17 mouse cellular contexts compared by ENCODE assay signal in genomic region chr15:82794277-82794676, GRCm38 (mm10). TPM values are rescaled to one million over a fixed set of nuclear protein-coding genes. Genes with fewer than 3 reads are reported as not detected.
DNase-seq lines count a peak whose midpoint lies in the region; ATAC-seq and TF ChIP-seq lines count a peak whose summit lies in the region.
"Had no signal": no experiment of that assay in that cellular context is flagged by ENCODE, and none has a peak within 500 bp of the region (broad histone marks: within the 10 kb centered on the region; RNA-seq: fewer than 3 reads in every experiment).

TSS of gene Cyp2d26 (minus strand) at chr15:82794294.

- H3K4me1 ChIP-seq in liver, adult 2 months (ENCODE audit: control insufficient read depth, insufficient read depth, low read length) = peaks cover 35% of the 10 kb centered on the region
- no peaks in the 10 kb centered on the region for H3K4me1 ChIP-seq in liver, embryonic 11.5 days (replicated peaks; ENCODE audit: control insufficient read depth, insufficient read depth, low read length)
- H3K4me1 ChIP-seq in kidney, embryonic 15.5 days = no peaks in the 10 kb centered on the region
- H3K4me1 ChIP-seq in liver, embryonic 14.5 days (replicated peaks; ENCODE audit: control insufficient read depth in 2 of 2, insufficient read depth in 2 of 2, low read length in 1 of 2) = peaks cover 0 to 8% of the 10 kb centered on the region in 2 experiments; a peak in 2 of 4 replicates
- H3K4me1 ChIP-seq: heart, embryonic 10.5 days; midbrain, embryonic 15.5 days had no signal

- no peak for TF ChIP-seq EP300 in liver, embryonic 14.5 days (IDR thresholded peaks at IDR 0.05; ENCODE audit: low read depth)

- no peak for TF ChIP-seq CTCF in liver, adult 2 months (IDR thresholded peaks at IDR 0.05; ENCODE audit: low read depth, low read length)
- TF ChIP-seq CTCF in liver, embryonic 14.5 days (IDR thresholded peaks at IDR 0.05; ENCODE audit: low read depth) = no peak

- no peak for TF ChIP-seq POLR2A in liver, adult 2 months (IDR thresholded peaks at IDR 0.05; ENCODE audit: extremely low read depth, insufficient read depth, low read length)

- ATAC-seq in liver, embryonic 11.5 days (replicated peaks; ENCODE audit: low FRiP score) = no peak
- no peak for ATAC-seq in kidney, embryonic 15.5 days (replicated peaks; ENCODE audit: low FRiP score)
- peak; percentile 60; the same call in 1 of the 2 replicates for ATAC-seq in liver, embryonic 14.5 days (ENCODE audit: insufficient read depth)
- ATAC-seq: forebrain, postnatal 0 days; midbrain, embryonic 15.5 days had no signal

- no peaks in the 10 kb centered on the region for H3K27me3 ChIP-seq in liver, adult 2 months (ENCODE audit: control insufficient read depth, insufficient read depth, low read length)
- no peaks in the 10 kb centered on the region for H3K27me3 ChIP-seq in liver, embryonic 11.5 days (replicated peaks; ENCODE audit: control insufficient read depth, insufficient read depth, low read length)
- H3K27me3 ChIP-seq in kidney, embryonic 15.5 days = no peaks in the 10 kb centered on the region
- no peaks in the 10 kb centered on the region for H3K27me3 ChIP-seq in liver, embryonic 14.5 days (ENCODE audit: control insufficient read depth, insufficient read depth, low read length)
- H3K27me3 ChIP-seq: midbrain, embryonic 15.5 days had no signal

- H3K9me3 ChIP-seq in liver, embryonic 11.5 days (ENCODE audit: control insufficient read depth, low read length) = no peaks in the 10 kb centered on the region
- H3K9me3 ChIP-seq in kidney, embryonic 15.5 days (replicated peaks) = no peaks in the 10 kb centered on the region
- no peaks in the 10 kb centered on the region for H3K9me3 ChIP-seq in liver, embryonic 14.5 days (ENCODE audit: control insufficient read depth, low read length)
- H3K9me3 ChIP-seq: heart, embryonic 10.5 days; midbrain, embryonic 15.5 days had no signal

- peak; percentile 99 for DNase-seq in liver, adult 2 months (ENCODE audit: extremely low read depth, low read depth, low spot score)
- DNase-seq in liver, embryonic 11.5 days (ENCODE audit: low spot score) = no peak
- peak in 2 of 3 experiments; percentile 6 to 12 for DNase-seq in liver, embryonic 14.5 days (ENCODE audit: low read depth in 3 of 3, low spot score in 3 of 3)
- no peak for DNase-seq in Muller cell, postnatal 12 days (ENCODE audit: inconsistent ontology term)
- DNase-seq in ovary, postnatal 10 days (ENCODE audit: low spot score) = no peak
- DNase-seq in left cerebral cortex, postnatal 14 days (ENCODE audit: low spot score in 2 of 2) = no peak
- DNase-seq: cerebellum, adult 2 months; forebrain, postnatal 0 days; gastrocnemius, postnatal 14 days; heart, postnatal 36 days; lung, adult 18-20 months; thymus, postnatal 4 days had no signal

- intact Hi-C loops in left cerebral cortex, postnatal 14 days (cut with DNase I) = no loop called here

- peak within 1 kb of the TSS; percentile 82 for H3K4me3 ChIP-seq in liver, adult 2 months (ENCODE audit: insufficient read depth, low read depth, low read length)
- H3K4me3 ChIP-seq in liver, embryonic 11.5 days (ENCODE audit: low read depth, low read length) = no peak within 1 kb of the TSS
- no peak within 1 kb of the TSS for H3K4me3 ChIP-seq in kidney, embryonic 15.5 days (replicated peaks)
- no peak within 1 kb of the TSS for H3K4me3 ChIP-seq in liver, embryonic 14.5 days (ENCODE audit: insufficient read depth in 1 of 2, low read depth in 2 of 2, low read length in 2 of 2)
- H3K4me3 ChIP-seq: heart, embryonic 10.5 days; midbrain, embryonic 15.5 days had no signal

- peak within 1 kb of the TSS; percentile 85 for H3K9ac ChIP-seq in liver, adult 2 months (ENCODE audit: low read depth, low read length)
- H3K9ac ChIP-seq in liver, embryonic 11.5 days (ENCODE audit: low read depth, low read length) = no peak within 1 kb of the TSS
- H3K9ac ChIP-seq in kidney, embryonic 15.5 days = no peak within 1 kb of the TSS
- no peak within 1 kb of the TSS for H3K9ac ChIP-seq in liver, embryonic 14.5 days (replicated peaks)
- H3K9ac ChIP-seq: forebrain, postnatal 0 days; midbrain, embryonic 15.5 days had no signal

- no peak within 1 kb of the TSS for H3K4me2 ChIP-seq in liver, embryonic 11.5 days
- no peak within 1 kb of the TSS for H3K4me2 ChIP-seq in kidney, embryonic 15.5 days
- H3K4me2 ChIP-seq in liver, embryonic 14.5 days (ENCODE audit: low read depth) = no peak within 1 kb of the TSS
- H3K4me2 ChIP-seq: midbrain, embryonic 15.5 days had no signal

- H3K79me2 ChIP-seq in liver, adult 2 months (ENCODE audit: control insufficient read depth, insufficient read depth, low read length) = peaks cover 13% of the 10 kb centered on the region

- H3K36me3 ChIP-seq in liver, adult 2 months (ENCODE audit: control insufficient read depth, insufficient read depth, low read length) = peaks cover 26% of the 10 kb centered on the region
- no peaks in the 10 kb centered on the region for H3K36me3 ChIP-seq in liver, embryonic 11.5 days (ENCODE audit: control insufficient read depth, insufficient read depth, low read length)
- no peaks in the 10 kb centered on the region for H3K36me3 ChIP-seq in kidney, embryonic 15.5 days
- no peaks in the 10 kb centered on the region for H3K36me3 ChIP-seq in liver, embryonic 14.5 days (replicated peaks; ENCODE audit: control insufficient read depth, insufficient read depth, low read depth)
- H3K36me3 ChIP-seq: heart, embryonic 10.5 days; midbrain, embryonic 15.5 days had no signal

- 18% methylated on average over 5 of the region's 5 CpGs for WGBS in liver, adult 2 months
- 69% methylated on average over 5 of the region's 5 CpGs for WGBS in liver, embryonic 11.5 days
- WGBS in kidney, embryonic 15.5 days = 85% methylated on average over 5 of the region's 5 CpGs
- 60% methylated on average over 5 of the region's 5 CpGs for WGBS in liver, embryonic 14.5 days (ENCODE audit: insufficient replicate concordance)

- H3K27ac ChIP-seq in liver, adult 2 months (replicated peaks; ENCODE audit: insufficient read depth, low read depth, low read length) = peak within 1 kb of the TSS; percentile 95
- no peak within 1 kb of the TSS for H3K27ac ChIP-seq in liver, embryonic 11.5 days (ENCODE audit: low read depth, low read length)
- H3K27ac ChIP-seq in kidney, embryonic 15.5 days = 0 out of 2 replicates have a peak within 1 kb of the TSS, but pooled peaks have one; percentile 4
- no peak within 1 kb of the TSS for H3K27ac ChIP-seq in liver, embryonic 14.5 days
- H3K27ac ChIP-seq: heart, embryonic 10.5 days; macrophage; midbrain, embryonic 15.5 days had no signal

RNA-seq across cellular contexts. Expression of gene Cyp2d26, which starts in this region (rescaled TPM):
- 1,175 and 1,183 TPM in 2 replicates for total RNA-seq in liver, adult 2 months (2014; rRNA removed)
- polyA plus RNA-seq in liver, adult 2 months (2012; rRNA removed) = 1,819 and 2,020 TPM in 2 replicates
- 0.62 and 1.3 TPM in 2 replicates for polyA plus RNA-seq in liver, embryonic 11.5 days (2014; fragmentation: Nextera tagmentation; extraction: Ambion mirVana)
- 19.4 and 23.1 TPM in 2 replicates for polyA plus RNA-seq in kidney, embryonic 15.5 days (2015; fragmentation: Nextera tagmentation; extraction: Ambion mirVana)
- 27.2 and 28.8 TPM in 2 replicates for polyA plus RNA-seq in liver, embryonic 14.5 days (2012; rRNA removed)
- polyA plus RNA-seq in liver, embryonic 14.5 days (2014; fragmentation: Nextera tagmentation; extraction: Ambion mirVana) = 17.2 and 21.3 TPM in 2 replicates
- not detected for total RNA-seq in left cerebral cortex, postnatal 14 days (2021)
- total RNA-seq: forebrain, postnatal 0 days; gastrocnemius, postnatal 14 days; heart, postnatal 36 days; MEL had no signal
- polyA plus RNA-seq: forebrain, postnatal 0 days; macrophage; midbrain, embryonic 15.5 days had no signal

Comparison
In these comparisons a context has a peak if more than half of its experiments do, and no peak if none do; other contexts are left out.
1. RNA of gene Cyp2d26 (total RNA-seq): 1,175 to 1,183 TPM in liver, adult 2 months; not detected in left cerebral cortex, postnatal 14 days; every median in the first group is over 1,000 times any median in the second.
2. RNA of gene Cyp2d26 (polyA plus RNA-seq): 1,819 to 2,020 TPM in liver, adult 2 months; 17.2 to 28.8 TPM in liver, embryonic 14.5 days, 19.4 to 23.1 TPM in kidney, embryonic 15.5 days and 0.62 to 1.3 TPM in liver, embryonic 11.5 days; every median in the first group is over 10 times any median in the second.
3. DNase-seq: peak in liver, adult 2 months (single experiment) and liver, embryonic 14.5 days (2 of 3); none in liver, embryonic 11.5 days (single experiment), Muller cell, postnatal 12 days (single experiment), ovary, postnatal 10 days (single experiment) and left cerebral cortex, postnatal 14 days (0 of 2).
4. H3K27ac ChIP-seq: peak in liver, adult 2 months (single experiment) and kidney, embryonic 15.5 days (single experiment); none in liver, embryonic 11.5 days (single experiment) and liver, embryonic 14.5 days (single experiment).